Mouse (Mus musculus) heart, embryonic 11.5 days (tissue): ENCODE data around the gene Hivep3. TPM values are rescaled to one million over a fixed set of nuclear protein-coding genes. Genes with fewer than 3 reads are reported as not detected.
A peak's percentile ranks its signal among the peaks of the same experiment; 100 is the strongest.

Experiments
- ATAC-seq: fragments of 200-750 bp; cut with Nextera tagmentation; replicated peaks from 2 replicates; pipeline ENCODE4 v1.8.0; 2017; ENCODE audit warnings: moderate library complexity; ENCODE audit not compliant: insufficient number of reproducible peaks, low FRiP score, low TSS enrichment
- H3K27ac ChIP-seq: fragments of 300-500 bp; sonication (generic); 2 replicates; pipeline ENCODE4 v1.5.1; 2014; ENCODE audit warnings: mild to moderate bottlenecking, low read depth, low read length
- H3K27me3 ChIP-seq: fragments of 300-500 bp; sonication (generic); 2 replicates; pipeline ENCODE4 v1.6.1; 2014; ENCODE audit warnings: mild to moderate bottlenecking, low read length, mixed read lengths; ENCODE audit not compliant: control insufficient read depth, insufficient read depth
- H3K36me3 ChIP-seq: fragments of 300-500 bp; sonication (generic); 2 replicates; pipeline ENCODE4 v1.6.1; 2014; ENCODE audit warnings: mild to moderate bottlenecking, low read length, moderate library complexity, mixed read lengths; ENCODE audit not compliant: control insufficient read depth, insufficient read depth
- H3K4me1 ChIP-seq: fragments of 300-500 bp; sonication (generic); 2 replicates; pipeline ENCODE4 v1.6.1; 2014; ENCODE audit warnings: low read length; ENCODE audit not compliant: control insufficient read depth, insufficient read depth
- H3K4me2 ChIP-seq: fragments of 300-500 bp; sonication (generic); 2 replicates; pipeline ENCODE4 v1.6.1; 2014; ENCODE audit warnings: mild to moderate bottlenecking, moderate library complexity
- H3K4me3 ChIP-seq: fragments of 300-500 bp; sonication (generic); 2 replicates; pipeline ENCODE4 v1.5.1; 2014; ENCODE audit warnings: low read depth, low read length
- H3K9ac ChIP-seq: fragments of 300-500 bp; sonication (generic); 2 replicates; pipeline ENCODE4 v1.6.1; 2014; ENCODE audit warnings: mild to moderate bottlenecking, low read depth, low read length, moderate library complexity
- H3K9me3 ChIP-seq: fragments of 300-500 bp; sonication (generic); replicated peaks from 2 replicates; pipeline ENCODE4 v1.6.1; 2016; ENCODE audit warnings: low read length; ENCODE audit not compliant: control insufficient read depth
- WGBS: fragments of 180-500 bp; shearing (Covaris S2); extraction: QIAGEN DNeasy Blood & Tissue Kit; methylation state at CpG from one replicate; pipeline ENCODE4 v1.1.7; 2014; ENCODE audit not compliant: insufficient replicate concordance; 5-methylcytosine and 5-hydroxymethylcytosine counted together
- polyA plus RNA-seq: library from polyadenylated mRNA; unstranded; fragments of >200 nt; fragmentation: Nextera tagmentation; extraction: Ambion mirVana; gene quantifications from 2 replicates; pipeline ENCODE4 v1.2.1, GENCODE M21; 2014

Hivep3 gene
- polyA plus RNA-seq, 1 experiment from 2014 or later, result 4.8 TPM

- Histone ChIP-seq H3K9me3 (no peaks in the 10 kb centered on the region), H3K27me3 (0 out of 2 replicates have a peak, but pooled peaks cover 3% of the 10 kb centered on the region), H3K4me1 (peaks cover 29% of the 10 kb centered on the region), H3K9ac (0 out of 2 replicates have a peak overlapping the region, but pooled peaks have one; percentile 11), H3K27ac (peak overlapping the region; percentile 25; the same call in 1 of the 2 replicates), H3K4me3 (no peak overlapping the region), H3K36me3 (no peaks in the 10 kb centered on the region), H3K4me2 (no peak overlapping the region)
- ATAC-seq, result peak; percentile 33; the same call in 1 of the 2 replicates
- 47% methylated on average over 20 of the region's 20 CpGs for WGBS
These were observed 232.8 kb downstream of the Hivep3 start for GRCm38 (mm10) chr4:119966105-119967072.

- WGBS, result 47% methylated on average over 5 of the region's 5 CpGs
- H3K9me3 ChIP-seq, result no peaks in the 10 kb centered on the region
- 0 out of 2 replicates have a peak, but pooled peaks cover 3% of the 10 kb centered on the region for H3K27me3 ChIP-seq
- H3K4me2 ChIP-seq, result no peak overlapping the region
- H3K9ac ChIP-seq, result no peak overlapping the region
- ATAC-seq, result no peak
- peaks cover 29% of the 10 kb centered on the region for H3K4me1 ChIP-seq
- no peak overlapping the region for H3K4me3 ChIP-seq
- H3K36me3 ChIP-seq, result no peaks in the 10 kb centered on the region
- H3K27ac ChIP-seq, result 0 out of 2 replicates have a peak overlapping the region, but pooled peaks have one; percentile 25
These were observed 233.6 kb downstream of the Hivep3 start for GRCm38 (mm10) chr4:119967073-119967608.

GRCm38 (mm10) chr4:119967636-119968035 is 234.1 kb downstream of the Hivep3 start:
- Histone ChIP-seq H3K36me3 (no peaks in the 10 kb centered on the region), H3K4me2 (no peak overlapping the region), H3K9ac (no peak overlapping the region), H3K27ac (no peak overlapping the region), H3K9me3 (no peaks in the 10 kb centered on the region), H3K27me3 (0 out of 2 replicates have a peak, but pooled peaks cover 3% of the 10 kb centered on the region), H3K4me1 (peaks cover 29% of the 10 kb centered on the region), H3K4me3 (no peak overlapping the region)
- ATAC-seq, result no peak
- 71% methylated on average over 2 of the region's 2 CpGs for WGBS

- H3K27ac ChIP-seq, result no peak overlapping the region
- no peak for ATAC-seq
- H3K27me3 ChIP-seq, result 0 out of 2 replicates have a peak, but pooled peaks cover 3% of the 10 kb centered on the region
- H3K4me1 ChIP-seq, result peaks cover 27% of the 10 kb centered on the region
- H3K9me3 ChIP-seq, result no peaks in the 10 kb centered on the region
- no peak overlapping the region for H3K9ac ChIP-seq
- WGBS, result 32% methylated on average over 4 of the region's 4 CpGs
- H3K4me3 ChIP-seq, result no peak overlapping the region
- H3K4me2 ChIP-seq, result no peak overlapping the region
- no peaks in the 10 kb centered on the region for H3K36me3 ChIP-seq
These were observed 234.5 kb downstream of the Hivep3 start for GRCm38 (mm10) chr4:119968071-119968470.

GRCm38 (mm10) chr4:119968887-119969286 is 235.3 kb downstream of the Hivep3 start:
- Histone ChIP-seq H3K4me3 (no peak overlapping the region), H3K36me3 (no peaks in the 10 kb centered on the region), H3K27me3 (0 out of 2 replicates have a peak, but pooled peaks cover 3% of the 10 kb centered on the region), H3K4me2 (no peak overlapping the region), H3K9me3 (no peaks in the 10 kb centered on the region), H3K9ac (no peak overlapping the region), H3K4me1 (peaks cover 25% of the 10 kb centered on the region), H3K27ac (no peak overlapping the region)
- no peak for ATAC-seq
- 68% methylated on average over 2 of the region's 2 CpGs for WGBS

- Histone ChIP-seq H3K27ac (no peak overlapping the region), H3K4me2 (no peak overlapping the region), H3K36me3 (no peaks in the 10 kb centered on the region), H3K27me3 (0 out of 2 replicates have a peak, but pooled peaks cover 3% of the 10 kb centered on the region), H3K4me1 (peaks cover 25% of the 10 kb centered on the region), H3K4me3 (no peak overlapping the region), H3K9ac (no peak overlapping the region), H3K9me3 (no peaks in the 10 kb centered on the region)
- WGBS, result 43% methylated on average over 9 of the region's 9 CpGs
- no peak for ATAC-seq
These were observed 236.6 kb downstream of the Hivep3 start for GRCm38 (mm10) chr4:119970166-119970565.

GRCm38 (mm10) chr4:119972375-119972774 is 238.8 kb downstream of the Hivep3 start:
- no peak for ATAC-seq
- Histone ChIP-seq H3K36me3 (no peaks in the 10 kb centered on the region), H3K4me2 (no peak overlapping the region), H3K4me3 (no peak overlapping the region), H3K27ac (no peak overlapping the region), H3K4me1 (peaks cover 9% of the 10 kb centered on the region; the same call in 1 of the 2 replicates), H3K9ac (no peak overlapping the region), H3K9me3 (no peaks in the 10 kb centered on the region), H3K27me3 (0 out of 2 replicates have a peak, but pooled peaks cover 3% of the 10 kb centered on the region)
- 71% methylated on average over 6 of the region's 6 CpGs for WGBS

- no peaks in the 10 kb centered on the region for H3K9me3 ChIP-seq
- WGBS, result 76% methylated on average over 9 of the region's 9 CpGs
- H3K4me1 ChIP-seq, result peaks cover 5% of the 10 kb centered on the region; the same call in 1 of the 2 replicates
- no peak for ATAC-seq
- no peak overlapping the region for H3K4me2 ChIP-seq
- no peak overlapping the region for H3K9ac ChIP-seq
- 0 out of 2 replicates have a peak, but pooled peaks cover 3% of the 10 kb centered on the region for H3K27me3 ChIP-seq
- H3K27ac ChIP-seq, result no peak overlapping the region
- no peak overlapping the region for H3K4me3 ChIP-seq
- no peaks in the 10 kb centered on the region for H3K36me3 ChIP-seq
These were observed 240.4 kb downstream of the Hivep3 start for GRCm38 (mm10) chr4:119973729-119974605.
